Mouse (Mus musculus): Measurements from ENCODE around the gene Nbeal2. TPM values are rescaled to one million over a fixed set of nuclear protein-coding genes. Genes with fewer than 3 reads are reported as not detected.

The Nbeal2 gene
- polyA plus RNA-seq, 1 experiment from 2014 or later = 1.6 TPM

DNA sequence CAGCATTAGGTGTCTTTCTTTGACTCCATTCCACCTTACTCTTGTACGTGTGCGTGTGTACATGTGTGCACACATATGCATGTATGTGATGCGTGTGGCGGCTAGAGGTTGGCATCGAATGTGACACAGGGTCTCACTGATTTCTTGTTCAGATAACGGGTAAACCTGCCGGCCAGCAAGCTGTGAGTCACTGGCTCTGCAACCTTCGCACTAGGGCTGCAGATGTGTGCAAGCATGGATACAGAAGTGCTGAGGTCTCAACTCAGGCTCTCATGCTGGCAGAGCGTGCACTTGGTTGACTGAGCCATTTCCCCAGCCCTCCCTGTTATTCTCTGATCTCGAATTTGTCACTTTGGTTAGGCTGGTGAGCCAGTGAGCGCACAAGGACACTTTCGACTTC, 5.6 kb upstream of the Nbeal2 start:
- WGBS (ENCODE audit: insufficient replicate concordance) = 72% methylated on average over 12 of the region's 12 CpGs
- ATAC-seq (ENCODE audit: low read depth) (no peak), DNase-seq (no peak)
- Histone ChIP-seq H3K4me2 (no peak overlapping the region), H3K27me3 (no peaks in the 10 kb centered on the region), H3K4me1 (replicated peaks) (peaks cover 87% of the 10 kb centered on the region), H3K9me3 (replicated peaks) (no peaks in the 10 kb centered on the region), H3K9ac (peak overlapping the region; percentile 1; the same call in 1 of the 2 replicates), H3K36me3 (peaks cover 5% of the 10 kb centered on the region; the same call in 1 of the 2 replicates), H3K27ac (0 out of 2 replicates have a peak overlapping the region, but pooled peaks have one; percentile 21), H3K4me3 (replicated peaks) (no peak overlapping the region)

DNA sequence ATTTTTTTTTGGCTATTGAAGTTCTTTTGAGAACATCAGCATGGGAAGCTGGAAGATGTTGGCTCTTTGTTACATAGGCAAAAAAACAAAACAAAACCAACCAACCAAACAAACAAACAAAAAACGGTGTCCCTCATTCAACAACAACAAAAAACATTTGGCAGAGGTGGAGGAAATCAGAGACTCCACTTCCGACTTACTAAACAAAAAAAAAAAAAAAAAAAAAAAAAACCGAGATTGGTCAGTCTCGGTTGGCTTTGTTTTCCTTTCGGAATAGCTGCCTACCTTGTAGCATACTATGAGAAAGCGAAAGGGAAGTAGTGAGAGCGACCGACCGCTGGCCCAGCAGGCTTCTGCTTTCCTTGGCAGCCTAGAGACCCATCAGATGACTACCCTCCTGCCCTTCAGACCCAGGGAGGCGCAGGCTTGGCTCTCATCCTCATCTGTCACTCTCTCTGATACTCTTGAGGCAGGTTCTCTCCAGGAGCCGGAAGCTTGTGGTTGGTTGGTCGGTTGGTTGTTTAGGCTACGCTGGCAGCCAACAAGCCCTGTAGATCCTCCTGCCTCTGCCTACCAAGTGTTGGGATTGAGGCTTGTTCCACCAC, 3.6 kb upstream of the Nbeal2 start:
- Histone ChIP-seq H3K4me1 (replicated peaks) (peaks cover 87% of the 10 kb centered on the region), H3K27ac (peak overlapping the region; percentile 91), H3K36me3 (no peaks in the 10 kb centered on the region; the same call in 1 of the 2 replicates), H3K9me3 (replicated peaks) (no peaks in the 10 kb centered on the region), H3K4me2 (peak overlapping the region; percentile 90), H3K27me3 (peaks cover 12% of the 10 kb centered on the region), H3K9ac (peak overlapping the region; percentile 85), H3K4me3 (replicated peaks) (peak overlapping the region; percentile 80)
- DNase-seq = no peak
- no peak for ATAC-seq (ENCODE audit: low read depth)
- WGBS (ENCODE audit: insufficient replicate concordance) = 17% methylated on average over 13 of the region's 13 CpGs

- Histone ChIP-seq H3K9ac (peak within 1 kb of the TSS; percentile 85), H3K27me3 (peaks cover 22% of the 10 kb centered on the region), H3K36me3 (no peaks in the 10 kb centered on the region; the same call in 1 of the 2 replicates), H3K9me3 (replicated peaks) (no peaks in the 10 kb centered on the region), H3K4me1 (replicated peaks) (peaks cover 86% of the 10 kb centered on the region), H3K4me3 (replicated peaks) (peak within 1 kb of the TSS; percentile 80), H3K27ac (peak within 1 kb of the TSS; percentile 91), H3K4me2 (peak within 1 kb of the TSS; percentile 90)
- WGBS (ENCODE audit: insufficient replicate concordance) = under 1% methylated on average over 52 of the region's 52 CpGs
- ATAC-seq (ENCODE audit: low read depth) = peak; percentile 82
- DNase-seq = peak; percentile 92
Observed at GRCm38 (mm10) chr9:110656249-110657221, 2.6 kb upstream of the Nbeal2 start, which contains the start of gene Ccdc12. TSS of gene Ccdc12 (plus strand) at chr9:110656503.

DNA sequence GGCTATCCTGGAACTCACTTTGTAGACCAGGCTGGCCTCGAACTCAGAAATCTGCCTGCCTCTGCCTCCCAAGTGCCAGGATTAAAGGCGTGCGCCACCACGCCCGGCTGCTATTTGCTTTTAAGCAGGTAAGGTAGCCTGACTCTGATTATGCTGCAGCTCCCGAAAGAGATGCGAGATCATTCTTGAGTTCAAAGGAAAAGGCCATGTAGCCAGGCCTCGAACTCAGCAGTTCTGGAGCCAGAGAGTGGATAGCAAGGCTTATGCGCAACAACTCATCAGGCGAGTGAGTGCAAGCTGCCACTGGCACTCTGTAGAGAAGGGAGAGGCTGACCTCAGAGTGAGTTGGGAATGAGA, 1.7 kb upstream of the Nbeal2 start:
- H3K9ac ChIP-seq = peak overlapping the region; percentile 85
- H3K9me3 ChIP-seq (replicated peaks) = no peaks in the 10 kb centered on the region
- H3K4me1 ChIP-seq (replicated peaks) = peaks cover 77% of the 10 kb centered on the region
- H3K27me3 ChIP-seq = peaks cover 30% of the 10 kb centered on the region
- WGBS (ENCODE audit: insufficient replicate concordance) = 83% methylated on average over 10 of the region's 10 CpGs
- ATAC-seq (ENCODE audit: low read depth) (no peak), DNase-seq (no peak)
- H3K36me3 ChIP-seq = no peaks in the 10 kb centered on the region; the same call in 1 of the 2 replicates
- peak overlapping the region; percentile 91 for H3K27ac ChIP-seq
- peak overlapping the region; percentile 80 for H3K4me3 ChIP-seq (replicated peaks)
- H3K4me2 ChIP-seq = peak overlapping the region; percentile 90

DNA sequence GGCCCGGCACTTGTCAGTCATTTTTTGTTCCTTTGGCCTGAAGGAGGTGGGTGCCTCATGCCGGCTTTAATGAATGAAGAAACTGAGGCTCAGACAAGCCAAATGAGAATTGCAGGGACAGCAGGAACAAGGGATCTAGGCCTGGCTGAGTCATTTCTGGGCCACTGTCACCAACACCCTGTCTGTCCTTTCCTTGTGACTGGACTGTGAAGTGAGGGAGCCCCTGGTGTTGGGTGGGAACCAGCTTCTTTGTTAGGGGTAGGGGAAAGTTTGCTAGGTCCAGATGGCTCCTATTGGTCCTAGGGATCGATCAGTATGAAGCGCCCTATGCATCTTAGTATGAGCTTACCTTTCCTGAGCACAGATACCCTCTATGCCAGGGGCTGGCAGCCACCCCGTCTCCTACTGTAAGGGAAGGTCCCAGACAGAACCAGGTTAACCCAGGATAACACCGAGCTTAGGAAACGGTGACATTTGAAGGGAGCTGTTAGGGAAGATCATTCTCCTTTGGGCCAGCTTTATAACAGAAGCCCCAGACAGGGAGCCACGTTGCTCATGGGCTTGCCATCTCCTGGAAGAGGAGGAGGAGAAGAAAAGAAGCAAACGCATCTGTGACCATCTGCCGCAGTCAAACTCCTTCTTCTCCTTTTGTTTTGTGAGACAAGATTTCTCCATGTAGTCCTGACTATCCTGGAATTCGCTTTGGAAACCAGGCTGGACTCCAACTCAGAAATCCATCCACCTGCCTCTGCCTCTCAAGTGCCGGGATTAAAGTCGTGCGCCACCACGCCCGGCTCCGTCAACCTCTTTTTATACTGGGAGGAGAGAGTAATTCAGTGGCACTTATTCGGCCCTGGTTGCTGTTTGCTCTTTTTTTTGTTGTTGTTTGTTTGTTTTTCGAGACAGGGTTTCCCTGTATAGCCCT, 1.0 kb upstream of the Nbeal2 start:
- Histone ChIP-seq H3K27me3 (peaks cover 30% of the 10 kb centered on the region), H3K36me3 (no peaks in the 10 kb centered on the region; the same call in 1 of the 2 replicates), H3K4me3 (replicated peaks) (peak overlapping the region; percentile 79), H3K9me3 (replicated peaks) (no peaks in the 10 kb centered on the region), H3K4me1 (replicated peaks) (peaks cover 70% of the 10 kb centered on the region), H3K27ac (peak overlapping the region; percentile 91), H3K9ac (peak overlapping the region; percentile 86), H3K4me2 (peak overlapping the region; percentile 99)
- ATAC-seq (ENCODE audit: low read depth) = no peak
- no peak for DNase-seq
- 76% methylated on average over 19 of the region's 19 CpGs for WGBS (ENCODE audit: insufficient replicate concordance)

- ATAC-seq (ENCODE audit: low read depth) = no peak
- Histone ChIP-seq H3K4me3 (replicated peaks) (peak overlapping the region; percentile 79), H3K4me2 (peak overlapping the region; percentile 99), H3K27me3 (peaks cover 30% of the 10 kb centered on the region), H3K9ac (peak overlapping the region; percentile 86), H3K4me1 (replicated peaks) (peaks cover 52% of the 10 kb centered on the region), H3K9me3 (replicated peaks) (no peaks in the 10 kb centered on the region), H3K27ac (peak overlapping the region; percentile 76), H3K36me3 (no peaks in the 10 kb centered on the region)
- 12% methylated on average over 14 of the region's 14 CpGs for WGBS (ENCODE audit: insufficient replicate concordance)
- DNase-seq = no peak
Observed at GRCm38 (mm10) chr9:110652963-110653654, 852 bp downstream of the Nbeal2 start.

DNA sequence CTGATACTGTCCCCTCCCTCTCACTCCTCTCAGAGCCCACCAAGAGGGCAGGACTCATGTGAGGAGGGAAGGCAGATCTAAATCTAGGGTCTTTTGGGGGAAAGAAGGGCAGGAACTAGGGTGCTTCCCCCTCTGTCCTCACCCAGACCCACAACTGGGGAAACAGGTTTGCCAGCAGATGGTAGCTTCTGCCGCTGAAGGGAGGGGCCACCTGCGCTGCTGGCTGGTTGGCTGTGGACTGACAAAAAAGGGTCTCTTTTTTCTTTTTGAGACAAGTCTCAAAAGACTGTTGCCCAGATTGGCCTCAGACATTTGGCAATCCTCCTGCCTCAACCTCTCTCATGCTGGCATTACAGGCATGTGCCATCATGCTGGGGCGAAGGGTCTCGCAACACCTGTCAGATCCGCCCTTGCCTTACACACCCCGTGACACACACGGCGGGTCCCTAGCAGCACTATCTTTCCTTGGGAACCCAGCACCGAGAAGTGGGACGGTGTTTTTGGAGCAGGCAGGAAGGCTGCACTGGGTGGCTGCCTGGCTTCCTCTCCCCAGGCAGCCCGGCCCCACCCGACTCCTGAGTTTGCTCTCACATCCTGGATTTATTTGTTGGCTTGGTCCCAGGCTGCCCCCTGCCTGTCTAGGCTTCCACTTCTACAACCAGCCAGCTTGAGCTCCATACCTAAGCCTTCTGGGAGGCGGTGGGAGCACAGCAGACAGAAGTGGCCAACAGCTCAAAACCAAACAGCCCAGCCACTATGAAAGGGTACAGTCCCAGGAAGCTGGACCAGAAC, 1.8 kb downstream of the Nbeal2 start:
- Histone ChIP-seq H3K36me3 (no peaks in the 10 kb centered on the region), H3K4me3 (replicated peaks) (peak overlapping the region; percentile 79), H3K4me2 (peak overlapping the region; percentile 99), H3K27me3 (peaks cover 32% of the 10 kb centered on the region), H3K9me3 (replicated peaks) (no peaks in the 10 kb centered on the region), H3K27ac (no peak overlapping the region), H3K9ac (peak overlapping the region; percentile 39), H3K4me1 (replicated peaks) (peaks cover 47% of the 10 kb centered on the region)
- DNase-seq (no peak), ATAC-seq (ENCODE audit: low read depth) (no peak)
- 20% methylated on average over 13 of the region's 13 CpGs for WGBS (ENCODE audit: insufficient replicate concordance)

- no peak overlapping the region for H3K27ac ChIP-seq
- no peak overlapping the region for H3K9ac ChIP-seq
- no peak overlapping the region for H3K4me2 ChIP-seq
- no peaks in the 10 kb centered on the region for H3K9me3 ChIP-seq (replicated peaks)
- no peak for ATAC-seq (ENCODE audit: low read depth)
- no peaks in the 10 kb centered on the region for H3K36me3 ChIP-seq
- H3K4me1 ChIP-seq (replicated peaks) = peaks cover 54% of the 10 kb centered on the region
- DNase-seq = no peak
- peaks cover 32% of the 10 kb centered on the region for H3K27me3 ChIP-seq
- H3K4me3 ChIP-seq (replicated peaks) = no peak overlapping the region
Observed at GRCm38 (mm10) chr9:110649775-110650174, 4.2 kb downstream of the Nbeal2 start.

GRCm38 (mm10) chr9:110645219-110645618, 8.7 kb downstream of the Nbeal2 start:
- H3K36me3 ChIP-seq = peaks cover 8% of the 10 kb centered on the region
- H3K9me3 ChIP-seq (replicated peaks) = no peaks in the 10 kb centered on the region
- H3K27ac ChIP-seq = no peak overlapping the region
- peak overlapping the region; percentile 49 for H3K4me2 ChIP-seq
- 0 out of 2 replicates have a peak overlapping the region, but pooled peaks have one; percentile 17 for H3K9ac ChIP-seq
- ATAC-seq (ENCODE audit: low read depth) = peak; percentile 56; the same call in 1 of the 2 replicates
- H3K27me3 ChIP-seq = 0 out of 2 replicates have a peak, but pooled peaks cover 2% of the 10 kb centered on the region
- DNase-seq = no peak
- H3K4me3 ChIP-seq (replicated peaks) = 0 out of 2 replicates have a peak overlapping the region, but pooled peaks have one; percentile 14
- peaks cover 47% of the 10 kb centered on the region for H3K4me1 ChIP-seq (replicated peaks)
- WGBS (ENCODE audit: insufficient replicate concordance) = 16% methylated on average over 9 of the region's 9 CpGs

Data from liver, embryonic 13.5 days (tissue).